Mouse (Mus musculus): ENCODE measurements around the gene Myof. TPM values are rescaled to one million over a fixed set of nuclear protein-coding genes. Genes with fewer than 3 reads are reported as not detected.

Gene Myof
- polyA plus RNA-seq, 1 experiment from 2014 or later: 4.0 TPM

Other genes with a start within 250 kb of the Myof start
- 29.6 and 38.1 TPM in 2 replicates for gene Cep55, start 11.4 kb upstream of the Myof start, polyA plus RNA-seq (2016; fragmentation: Nextera tagmentation; extraction: Ambion mirVana)
- gene Ffar4, start 53.5 kb upstream of the Myof start, polyA plus RNA-seq (2016; fragmentation: Nextera tagmentation; extraction: Ambion mirVana): 0.28 TPM in 1 of 2 replicates, not detected in the other
- 1.0 and 2.3 TPM in 2 replicates for gene Rbp4, start 81.7 kb upstream of the Myof start, polyA plus RNA-seq (2016; fragmentation: Nextera tagmentation; extraction: Ambion mirVana)
- gene Pde6c, start 89.2 kb upstream of the Myof start, polyA plus RNA-seq (2016; fragmentation: Nextera tagmentation; extraction: Ambion mirVana): not detected in 2 replicates
- 44.1 and 44.6 TPM in 2 replicates for gene Fra10ac1, start 180.6 kb upstream of the Myof start, polyA plus RNA-seq (2016; fragmentation: Nextera tagmentation; extraction: Ambion mirVana)
- gene Lgi1, start 221.0 kb upstream of the Myof start, polyA plus RNA-seq (2016; fragmentation: Nextera tagmentation; extraction: Ambion mirVana): 1.2 and 1.4 TPM in 2 replicates